Mouse (Mus musculus) C2C12 (cell line): Measurements from ENCODE around the gene Tmem72.

Experiments used
- CEBPB ChIP-seq: IDR thresholded peaks from one replicate; pipeline ENCODE4 v1.6.1; 2011; ENCODE audit warnings: low read depth, mild to moderate bottlenecking, control low read depth, moderate library complexity
- CTCF ChIP-seq: IDR thresholded peaks from one replicate; pipeline ENCODE4 v1.5.1; 2011; ENCODE audit not compliant: control insufficient read depth, insufficient read depth, insufficient read length
- MAX ChIP-seq: IDR thresholded peaks from one replicate; pipeline ENCODE4 v1.6.1; 2011; ENCODE audit warnings: mild to moderate bottlenecking, control low read depth
- MYOG ChIP-seq: IDR thresholded peaks from one replicate; pipeline ENCODE4 v1.6.1; 2011; ENCODE audit not compliant: control insufficient read depth, insufficient read length; ENCODE audit errors: extremely low read depth
- USF1 ChIP-seq: IDR thresholded peaks from one replicate; pipeline ENCODE4 v1.6.1; 2011; ENCODE audit warnings: low read depth, mild to moderate bottlenecking, control low read depth, moderate library complexity

DNA sequence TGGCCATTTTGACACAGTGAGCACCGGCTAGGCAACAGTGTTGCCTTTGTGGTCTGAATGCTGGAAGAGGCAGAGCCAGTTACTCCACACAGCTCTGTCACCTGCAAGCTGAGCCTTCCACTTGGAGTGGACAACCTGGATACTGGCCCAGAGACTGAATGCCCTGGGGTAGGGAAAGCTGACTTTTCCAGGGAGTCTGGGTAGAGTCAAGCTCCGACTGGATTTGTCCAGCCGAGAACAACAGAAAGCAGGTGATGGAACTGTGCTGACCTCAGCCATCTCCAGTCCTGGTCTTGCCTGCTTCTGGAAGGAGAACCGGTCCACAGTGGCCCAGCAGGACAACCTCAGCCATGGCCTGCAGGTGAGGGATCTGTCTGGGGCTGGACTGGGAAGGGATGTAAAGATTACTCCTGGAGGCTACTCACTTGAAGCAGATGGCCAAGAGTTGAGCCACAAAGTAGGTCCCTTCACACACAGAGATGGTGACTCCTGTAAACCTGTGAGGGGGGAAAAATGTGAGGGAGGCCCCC is 18.8 kb downstream of the Tmem72 start:
- TF ChIP-seq CTCF (no peak), USF1 (no peak), MAX (no peak), CEBPB (no peak), MYOG (no peak)
